Mouse (Mus musculus) frontal cortex, postnatal 10 days (tissue): Measurements from ENCODE around the gene Cdh7.
"Not testable (repeated sequence)": the region's sequence is repeated elsewhere in the genome, so short reads cannot be mapped to it uniquely, and the experiment has no call there.

Experiments used
- DNase-seq, 2 experiments: peaks; one replicate each; pipeline ENCODE4 v3.0.0; 2022; ENCODE audit warnings: low spot score in 2 of 2, mixed read lengths in 1 of 2

Gene Cdh7

DNA sequence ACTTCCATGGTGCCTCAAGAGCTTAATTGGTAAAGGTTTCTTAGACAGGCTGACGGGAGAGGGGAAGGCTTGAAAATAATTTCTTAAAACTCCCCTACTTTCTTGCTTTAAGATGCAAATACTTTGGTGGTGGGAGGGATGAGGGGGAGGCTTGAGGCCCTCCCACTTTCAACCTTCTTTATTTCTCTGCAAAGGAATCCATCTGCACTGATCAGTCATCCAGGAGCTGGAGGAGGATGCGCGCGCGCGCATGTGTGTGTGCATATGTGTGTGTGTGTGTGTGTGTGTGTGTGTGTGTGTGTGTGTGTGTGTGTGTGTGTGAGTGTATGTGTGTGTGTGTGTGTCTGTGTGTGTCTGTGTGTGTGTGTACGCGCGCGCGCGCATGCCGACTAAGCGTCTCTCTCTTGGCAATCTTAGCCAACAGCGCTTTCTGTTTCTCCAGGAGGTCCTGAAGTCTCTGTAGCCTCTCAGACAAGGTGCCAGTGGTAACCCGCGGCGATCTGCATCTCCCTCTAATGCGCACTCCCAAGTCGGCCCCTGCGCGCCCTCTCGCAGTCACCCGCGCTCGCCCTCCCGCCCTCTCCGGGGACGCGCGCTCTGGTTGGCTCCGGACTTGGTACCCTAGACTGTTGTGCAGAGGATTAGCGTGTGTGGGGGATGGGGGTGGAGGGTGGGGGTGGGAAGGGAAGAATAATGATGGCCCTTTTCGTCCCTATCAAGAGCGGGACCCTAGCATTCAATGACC is at the start of gene Cdh7:
TSS of gene Cdh7 (plus strand) at position 368 of the 745 bp plus-strand sequence.
- peak; percentile 33 to 50 for DNase-seq

DNA sequence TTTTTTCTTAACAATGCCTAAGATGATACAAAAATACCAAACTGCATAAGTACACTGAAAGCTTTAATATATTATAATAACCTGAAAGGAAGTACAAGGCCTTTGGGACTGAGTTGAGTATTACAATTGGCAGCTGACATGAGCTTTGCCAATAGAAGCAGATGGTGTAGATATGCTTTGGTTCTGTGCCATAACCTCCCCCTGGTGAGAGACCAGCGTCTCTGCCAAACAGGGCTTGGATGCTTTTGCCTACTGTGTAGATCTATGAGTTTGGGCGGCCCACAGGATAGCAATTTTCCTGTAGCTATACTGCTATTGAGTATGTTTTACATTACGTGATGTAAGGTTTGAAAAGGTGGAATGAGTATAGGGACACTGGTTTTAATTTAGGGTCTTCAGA is 49.6 kb upstream of the Cdh7 start:
- DNase-seq: no peak

DNA sequence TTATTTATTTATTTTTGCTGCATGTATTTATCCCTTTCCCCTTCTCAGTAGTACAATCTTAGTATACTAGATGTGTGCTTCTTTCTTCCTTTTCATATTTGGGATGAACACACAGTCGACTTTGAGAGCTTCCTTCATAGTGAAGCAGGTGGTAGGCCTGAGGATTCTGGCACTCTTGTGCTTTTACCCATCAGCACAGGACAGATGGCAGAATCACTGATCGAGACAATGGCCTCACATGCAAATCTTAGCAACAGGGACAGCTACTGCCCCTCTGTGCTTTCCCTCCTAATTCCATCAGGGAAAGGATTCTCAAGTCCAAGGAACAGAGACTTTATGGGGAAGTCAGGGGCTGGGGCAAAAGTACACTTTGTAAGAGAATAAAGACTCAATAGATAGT is 33.7 kb upstream of the Cdh7 start:
- no peak for DNase-seq

DNA sequence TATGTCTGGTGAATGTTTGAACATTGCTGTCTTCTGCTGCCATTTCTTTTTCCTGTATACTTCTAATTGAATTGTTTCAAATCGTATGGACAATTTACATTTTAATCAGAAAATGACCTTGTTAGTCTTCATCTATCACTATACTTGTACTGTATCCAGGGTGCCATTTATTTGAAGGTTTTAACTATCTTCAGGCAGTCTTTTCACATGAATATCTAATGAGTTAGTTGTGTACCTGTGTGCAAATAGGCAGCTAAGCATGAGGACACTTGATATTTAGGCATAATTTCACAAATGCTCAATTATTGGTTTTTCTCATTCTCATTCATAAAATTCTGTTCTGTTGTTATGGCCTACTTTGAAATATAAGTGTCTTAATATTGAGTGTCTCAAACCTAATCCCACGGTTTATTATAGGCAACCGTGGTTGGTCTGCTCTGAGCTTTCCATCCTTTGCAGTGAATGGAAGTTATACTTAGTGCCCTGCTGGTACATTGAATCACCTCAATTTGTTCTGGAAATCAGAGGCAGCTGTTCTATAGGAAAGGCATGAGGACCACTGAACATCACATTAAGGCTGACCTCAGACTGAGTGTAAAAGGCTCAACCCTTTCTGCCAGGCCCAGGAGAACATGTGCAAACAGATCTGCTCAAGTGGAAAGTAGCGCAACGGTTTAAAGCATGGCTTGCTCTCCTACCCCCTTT is 10.4 kb upstream of the Cdh7 start:
- DNase-seq: no peak

DNA sequence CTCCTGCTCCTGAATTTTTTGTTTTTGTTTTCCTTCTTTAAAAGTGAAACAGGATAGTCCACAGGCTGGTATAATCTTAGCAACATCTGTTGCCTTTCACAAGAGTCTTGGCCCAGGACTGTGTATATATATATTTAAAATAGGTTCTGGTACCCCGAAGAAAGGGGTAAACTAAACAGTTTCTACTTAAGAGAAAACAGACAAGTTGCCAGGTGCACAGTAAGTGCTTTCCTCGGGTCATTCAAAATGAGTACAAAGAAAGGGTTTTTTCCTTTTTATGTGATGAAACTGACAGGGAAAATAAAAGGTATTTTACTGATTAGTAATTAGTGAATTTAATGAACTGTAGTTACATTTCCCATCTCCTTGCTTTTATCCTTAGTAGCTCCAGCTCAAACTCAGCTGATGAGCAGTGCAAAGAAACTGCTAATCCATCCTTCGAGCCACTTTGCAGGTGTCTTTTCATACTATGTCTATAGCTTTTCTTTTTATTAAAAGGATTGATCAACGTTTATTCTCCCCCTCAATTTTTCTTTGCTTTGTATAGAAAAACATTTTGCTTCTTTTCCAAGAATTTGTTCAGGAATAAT is 9.7 kb upstream of the Cdh7 start:
- DNase-seq: no peak

DNA sequence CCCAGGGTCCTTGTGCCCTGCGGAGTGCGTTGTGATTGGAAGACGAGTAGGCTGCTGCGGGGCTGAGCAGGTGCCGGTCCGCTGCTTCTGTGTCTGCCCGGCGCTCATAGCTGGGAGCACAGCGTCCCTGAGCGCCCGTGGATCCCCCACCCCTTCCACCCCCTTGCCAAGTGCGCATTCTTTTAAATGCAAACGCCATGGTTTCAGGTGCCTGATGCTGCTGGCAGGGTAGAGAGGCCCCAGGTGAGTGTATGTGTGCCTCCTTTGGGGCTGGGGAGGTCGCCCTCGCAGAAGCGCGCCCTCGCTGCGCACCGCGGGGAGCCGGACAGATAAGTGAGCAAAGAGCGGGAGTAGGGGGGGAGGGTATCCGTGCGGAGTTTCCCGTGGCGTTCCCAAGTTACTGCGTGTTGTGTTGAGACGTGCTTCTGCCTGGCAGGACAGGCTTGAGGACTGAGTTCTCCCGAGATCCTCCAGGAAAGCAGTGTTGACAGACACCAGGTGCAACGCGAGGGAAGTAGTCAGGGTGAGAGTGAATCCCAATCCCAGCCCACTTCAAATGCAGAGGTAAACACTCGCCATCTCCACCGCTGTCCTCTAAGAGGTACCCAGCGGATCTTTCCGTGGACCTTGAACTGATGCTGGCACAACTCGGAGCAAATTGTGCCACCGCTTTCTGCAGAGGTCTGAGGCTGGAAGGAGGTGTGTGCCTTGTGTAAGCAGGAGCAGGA is 742 bp downstream of the Cdh7 start:
- peak; percentile 14 to 34 for DNase-seq

DNA sequence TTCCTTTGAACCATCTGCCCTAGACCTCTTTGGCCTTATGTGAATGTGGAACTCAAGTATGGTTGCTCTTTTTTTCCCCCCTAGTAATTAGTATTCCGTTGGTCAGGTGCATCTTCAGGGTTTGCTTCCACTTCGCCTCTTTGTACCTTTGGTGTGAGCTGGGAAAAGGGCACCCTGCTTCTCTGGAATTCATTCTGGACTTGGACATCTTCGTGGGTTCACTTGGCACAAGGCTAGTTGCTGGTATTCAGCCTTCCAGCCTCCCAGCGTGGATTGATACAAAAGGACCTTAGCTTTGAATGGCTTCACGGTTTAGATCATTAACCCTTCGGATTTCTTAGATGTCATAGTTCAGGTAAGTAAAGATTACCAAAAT is 1.3 kb downstream of the Cdh7 start:
- no peak for DNase-seq

DNA sequence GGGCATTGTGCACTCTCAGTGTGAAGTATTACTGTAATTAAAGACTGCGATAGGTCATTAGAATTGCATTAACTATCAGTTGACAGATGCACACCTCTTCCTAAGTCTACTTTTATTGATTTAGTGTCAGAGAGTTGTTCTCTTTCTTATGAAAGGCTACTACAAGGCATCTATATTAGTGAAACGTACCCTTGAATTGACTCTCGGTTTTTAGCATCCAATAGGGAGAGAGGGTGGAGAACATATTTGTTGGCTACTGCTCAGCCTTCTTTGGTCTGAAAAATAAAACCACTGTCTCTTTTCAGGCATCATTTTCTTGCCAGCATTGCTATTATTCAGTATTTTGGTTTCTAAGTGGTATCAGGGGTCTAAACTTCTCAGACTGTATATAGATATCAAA is 2.5 kb downstream of the Cdh7 start:
- DNase-seq: no peak

DNA sequence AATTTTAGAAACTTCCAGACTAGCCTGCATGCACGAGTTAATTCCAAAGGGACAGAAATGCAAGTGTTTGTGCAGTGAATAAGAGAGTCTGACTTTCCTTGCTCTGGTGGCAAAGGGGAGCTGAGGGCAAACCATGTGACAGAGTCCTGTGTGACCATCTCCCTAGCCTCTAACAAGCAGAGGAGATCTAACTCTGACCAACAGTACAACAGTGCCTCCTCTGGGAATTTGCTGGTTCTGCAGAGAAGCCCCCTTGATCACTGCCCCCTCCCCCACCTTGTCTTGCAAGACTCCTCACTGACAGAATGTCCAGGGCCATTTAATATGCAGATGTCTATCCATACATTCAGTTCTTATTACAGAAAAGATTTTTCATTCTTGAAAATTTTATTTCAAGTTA is 3.2 kb downstream of the Cdh7 start:
- peak; percentile 6 to 33 for DNase-seq

DNA sequence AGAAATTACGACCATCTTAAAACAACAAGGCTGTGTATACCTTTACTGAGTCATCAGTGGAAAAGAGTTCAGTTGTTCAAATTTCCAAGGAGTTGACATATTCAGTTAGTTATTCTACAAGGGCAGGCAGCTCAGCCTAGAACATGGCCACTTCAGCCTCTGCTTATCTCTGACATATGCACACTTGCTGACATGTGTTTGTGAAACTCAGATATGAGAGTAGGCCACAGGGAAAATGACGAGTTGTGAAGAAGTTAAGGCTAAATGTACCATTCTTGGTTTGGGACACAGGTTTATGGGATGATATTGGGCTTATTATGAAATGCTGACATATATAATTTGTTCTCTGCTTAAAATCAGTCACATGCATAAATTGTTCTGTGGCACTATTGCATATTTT is 7.3 kb downstream of the Cdh7 start:
- no peak for DNase-seq

DNA sequence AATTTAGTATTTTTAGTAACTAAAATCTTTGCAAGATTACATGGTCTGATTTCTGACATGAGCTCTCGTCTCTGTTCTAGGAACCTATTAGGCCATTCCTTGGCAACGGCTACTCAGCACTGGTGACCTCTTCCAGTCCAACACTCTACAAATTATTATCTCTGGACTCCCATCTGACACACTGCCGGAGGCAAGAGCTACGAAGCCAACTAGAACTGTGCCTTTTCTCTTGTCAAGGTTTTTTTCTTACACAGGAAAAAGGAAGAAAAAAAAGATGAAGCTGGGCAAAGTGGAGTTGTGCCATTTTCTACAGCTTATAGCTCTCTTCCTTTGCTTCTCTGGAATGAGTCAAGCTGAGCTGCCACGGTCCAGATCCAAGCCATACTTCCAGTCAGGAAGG is 11.7 kb downstream of the Cdh7 start:
- DNase-seq: no peak

DNA sequence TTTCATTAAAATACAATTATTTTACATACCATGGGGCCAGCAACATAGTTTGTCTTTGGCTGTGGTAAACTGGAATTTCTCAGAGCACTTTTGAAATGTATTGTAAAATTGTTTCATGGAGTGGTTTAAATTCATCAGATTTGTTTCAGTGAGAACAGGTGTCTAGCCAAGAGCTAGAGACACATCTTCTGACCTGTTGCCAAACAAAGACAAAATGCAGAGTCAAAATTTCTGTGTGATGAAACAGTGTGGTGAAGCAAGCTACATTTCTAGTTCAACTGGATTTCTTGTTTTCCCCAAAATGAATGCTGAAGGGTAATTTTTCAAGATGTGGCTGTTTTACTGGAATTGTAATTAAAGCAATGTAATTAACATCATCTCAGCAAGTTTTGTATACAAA is 22.2 kb downstream of the Cdh7 start:
- DNase-seq: no peak

DNA sequence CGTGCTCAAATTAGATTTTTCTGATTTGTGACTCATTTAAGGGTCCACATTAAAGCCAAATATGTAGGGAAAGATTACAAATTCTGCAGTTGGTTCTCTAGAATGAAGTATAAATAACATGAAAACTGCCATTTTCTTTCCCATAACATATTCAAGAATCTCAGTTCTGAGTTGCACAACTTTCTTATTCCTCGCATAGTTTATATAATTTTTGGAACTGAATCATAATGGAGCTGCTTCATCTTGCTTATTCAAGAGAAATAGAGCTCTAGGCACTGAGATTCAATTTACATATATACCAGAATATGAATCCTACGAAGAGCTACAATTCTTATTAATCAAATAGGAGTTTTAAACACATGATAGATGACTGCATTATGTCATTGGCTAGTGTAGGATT is 22.8 kb downstream of the Cdh7 start:
- no peak for DNase-seq

DNA sequence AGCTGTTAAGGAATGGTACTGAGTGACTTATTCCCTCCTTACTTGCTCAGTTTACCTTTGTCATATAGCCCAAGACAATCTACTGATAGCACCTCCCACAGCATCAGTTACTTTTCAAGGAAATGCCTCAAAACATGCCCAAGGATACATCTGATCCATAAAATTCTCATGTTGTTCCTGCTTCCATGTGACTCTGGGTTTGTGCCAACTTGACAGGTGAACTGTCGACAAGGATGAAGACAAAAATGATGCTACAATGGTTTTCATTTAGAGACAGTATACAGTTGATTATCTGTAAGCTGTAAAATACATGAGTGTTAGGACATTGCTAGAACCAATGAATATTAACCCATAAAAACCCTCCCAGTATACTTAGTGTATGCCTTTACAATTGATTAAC is 29.9 kb downstream of the Cdh7 start:
- no peak for DNase-seq

DNA sequence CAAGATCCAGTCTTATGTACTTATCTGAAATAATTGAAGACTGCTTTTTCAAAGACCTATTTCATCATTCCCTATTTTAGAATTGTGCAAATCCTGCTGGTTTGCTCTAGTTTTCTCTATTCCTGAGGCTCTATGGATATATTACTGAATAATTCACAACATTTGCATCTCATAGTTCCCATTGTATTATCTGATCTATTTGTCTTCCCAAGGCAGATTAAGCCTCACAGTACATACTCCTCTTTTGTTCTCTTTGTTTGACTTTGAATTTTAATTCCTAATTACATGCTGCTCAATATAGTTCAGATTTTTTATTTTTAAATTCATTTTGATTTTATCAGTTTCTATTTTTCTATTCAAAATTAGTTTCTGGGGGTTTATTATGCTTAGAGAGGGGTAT is 74.1 kb downstream of the Cdh7 start:
- no peak for DNase-seq

DNA sequence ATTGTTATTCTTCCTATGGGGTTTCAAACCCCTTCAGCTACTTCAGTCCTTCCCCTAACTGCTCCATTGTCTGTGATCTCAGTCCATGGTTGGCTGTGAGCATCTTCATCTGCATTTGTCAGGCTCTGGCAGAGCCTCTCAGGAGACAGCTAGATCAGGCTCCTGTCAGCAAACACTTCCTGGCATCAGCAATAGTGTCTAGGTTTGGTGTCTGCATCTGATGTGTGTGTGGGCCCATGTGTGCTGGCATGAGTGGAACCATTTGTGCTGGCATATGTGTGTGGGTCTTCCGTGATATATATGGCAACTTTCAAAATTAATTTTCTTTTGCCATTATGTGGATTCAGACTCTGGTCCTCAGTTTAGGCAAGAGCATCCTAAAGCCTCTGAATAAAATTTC is 85.2 kb downstream of the Cdh7 start:
- no peak for DNase-seq

DNA sequence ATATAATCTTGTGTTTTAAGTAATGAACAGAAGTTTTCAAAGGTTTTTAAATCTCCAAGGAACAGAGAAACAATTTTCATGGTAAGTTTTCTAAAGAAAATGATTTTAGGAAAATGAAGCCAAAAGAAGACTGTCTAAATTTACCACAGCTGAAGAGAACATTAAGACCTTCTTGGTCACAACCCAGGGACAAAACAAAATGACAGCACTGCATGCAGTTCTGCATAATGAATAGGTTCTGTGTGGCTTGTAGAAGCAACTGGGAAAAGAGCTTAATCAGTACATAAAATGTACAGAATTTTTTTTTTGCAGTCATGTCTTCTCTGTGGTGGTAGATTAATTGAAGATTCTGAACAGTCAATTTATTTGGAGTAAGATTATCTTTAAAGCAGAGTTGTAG is 96.2 kb downstream of the Cdh7 start:
- no peak for DNase-seq

DNA sequence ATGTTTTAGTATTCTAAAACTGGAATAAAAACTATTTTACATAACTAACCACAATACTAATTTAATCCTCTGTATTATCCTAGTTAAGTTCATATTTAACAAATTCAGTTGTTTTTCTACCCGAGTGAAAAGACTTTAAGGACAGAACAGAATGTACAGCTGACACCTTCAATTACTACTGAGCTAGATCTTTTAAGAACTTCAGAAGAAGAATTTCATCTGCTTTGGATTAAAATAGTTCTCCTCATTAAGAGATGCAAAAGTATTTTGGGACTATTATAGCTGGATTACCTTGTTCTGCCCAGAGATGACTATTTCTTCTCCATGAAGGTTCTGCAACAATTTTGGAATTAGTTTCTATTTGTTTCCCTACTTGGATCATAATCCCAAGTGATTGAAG is 135.8 kb downstream of the Cdh7 start:
- DNase-seq: no peak

DNA sequence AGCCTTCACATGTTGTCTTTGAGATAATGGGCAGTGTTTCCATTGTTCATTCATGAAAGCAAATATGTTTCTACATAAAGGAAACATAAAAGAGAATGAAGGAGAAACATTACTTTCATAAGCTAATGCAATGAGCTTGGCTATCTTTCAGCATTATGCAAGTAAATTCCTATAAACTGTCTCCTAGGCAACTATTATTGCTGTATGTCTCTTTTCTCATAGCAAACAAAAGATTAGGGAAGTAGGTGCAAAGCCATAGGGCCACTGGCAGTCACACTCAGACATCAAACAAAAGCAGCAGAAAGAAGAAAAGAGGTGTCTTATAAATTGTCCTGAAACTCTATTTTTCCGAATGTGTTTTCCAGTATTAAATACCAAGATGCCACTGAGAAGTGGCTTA is 136.6 kb downstream of the Cdh7 start:
- DNase-seq: no peak

DNA sequence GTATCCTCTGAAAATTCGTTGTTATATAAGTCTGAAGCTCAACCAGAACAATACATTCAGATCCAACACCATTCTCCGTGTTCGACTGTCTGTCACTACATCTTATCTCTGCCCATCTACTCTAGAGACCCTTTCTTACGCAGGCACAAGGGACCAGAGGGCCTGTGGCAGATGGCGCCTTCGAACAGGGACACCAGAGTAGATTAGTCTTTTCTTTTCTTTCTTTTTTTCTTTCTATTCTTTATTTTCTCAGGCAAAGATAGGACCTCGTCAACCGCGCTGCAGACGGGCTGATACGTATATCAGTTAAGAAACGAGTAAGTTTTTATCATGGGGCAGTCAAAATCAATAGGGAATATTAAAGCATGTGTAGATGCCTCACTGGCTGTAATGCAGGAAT is 189.2 kb downstream of the Cdh7 start:
- DNase-seq: not testable (repeated sequence)
